Mouse (Mus musculus): ENCODE measurements around the gene Stat3.

The Stat3 gene

DNA sequence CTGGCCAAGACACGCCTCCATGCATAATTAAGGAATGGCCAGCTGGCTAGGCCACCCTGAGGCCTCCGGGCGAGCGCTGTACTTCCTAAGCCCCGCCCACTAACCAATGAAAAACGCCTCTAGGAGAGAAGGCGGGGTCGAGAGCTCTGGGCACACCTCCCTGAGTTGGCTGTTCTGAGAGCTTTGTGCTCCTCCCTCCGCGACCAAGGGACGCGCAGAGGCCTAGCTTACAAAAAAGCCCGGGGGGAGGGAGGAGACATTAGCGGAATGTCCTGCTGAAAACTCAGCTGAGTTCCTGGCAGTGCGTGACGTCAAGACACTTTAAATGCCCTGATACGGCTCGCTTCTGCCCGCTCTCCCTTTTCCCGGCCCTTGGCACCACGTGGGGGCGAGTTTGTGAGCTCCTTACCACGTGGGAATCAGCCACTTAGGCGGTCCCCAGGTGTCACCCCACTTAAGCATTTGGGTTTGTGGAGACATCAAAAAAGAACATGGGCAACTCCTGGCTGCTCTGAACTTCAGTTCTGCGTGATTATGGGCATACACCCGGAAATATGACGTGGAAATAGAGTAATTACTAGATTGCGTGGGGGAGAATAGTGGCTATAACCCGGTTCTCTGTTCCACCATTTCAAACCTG is at the start of gene Stat3:
Gene Stat3 (minus strand): TSS at position 29 of the 640 bp plus-strand sequence.
- DNase-seq (ENCODE audit: low spot score), result peak; percentile 99

DNA sequence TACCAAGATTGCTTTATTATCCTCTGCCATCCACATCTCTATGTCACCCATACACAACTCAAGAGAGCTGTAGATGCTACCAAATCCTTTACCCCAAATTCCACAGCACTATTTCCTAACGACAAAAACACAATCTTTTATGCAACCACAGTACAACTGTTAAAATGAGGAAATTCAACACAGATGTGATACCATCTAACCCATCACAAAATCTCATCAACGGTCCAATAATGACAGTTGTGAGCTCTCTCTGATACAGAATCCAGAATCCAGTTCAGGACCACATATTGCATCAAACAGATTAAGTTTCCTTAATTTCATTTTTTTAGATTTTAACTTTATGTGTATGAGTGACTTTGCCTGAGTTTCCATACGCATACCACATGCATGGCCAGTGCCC is 49.3 kb upstream of the Stat3 start:
- DNase-seq (ENCODE audit: low spot score), result no peak

DNA sequence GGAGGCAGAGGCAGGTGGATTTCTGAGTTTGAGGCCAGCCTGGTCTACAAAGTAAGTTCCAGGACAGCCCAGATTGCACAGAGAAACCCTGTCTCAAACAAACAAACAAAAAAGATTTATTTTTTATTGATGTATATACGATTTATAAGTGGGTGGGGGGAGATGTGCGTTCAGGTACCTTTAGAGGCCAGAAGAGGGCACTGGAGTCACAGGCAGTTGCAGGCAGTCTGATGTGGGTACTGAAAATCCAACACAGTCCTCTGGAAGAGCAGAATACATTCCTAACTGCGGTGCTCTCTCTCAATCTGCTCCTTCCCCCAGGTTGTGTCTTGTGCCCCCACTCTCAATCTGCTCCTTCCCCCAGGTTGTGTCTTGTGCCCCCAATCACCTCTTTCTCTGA is 46.3 kb upstream of the Stat3 start:
- no peak for DNase-seq (ENCODE audit: low spot score)

DNA sequence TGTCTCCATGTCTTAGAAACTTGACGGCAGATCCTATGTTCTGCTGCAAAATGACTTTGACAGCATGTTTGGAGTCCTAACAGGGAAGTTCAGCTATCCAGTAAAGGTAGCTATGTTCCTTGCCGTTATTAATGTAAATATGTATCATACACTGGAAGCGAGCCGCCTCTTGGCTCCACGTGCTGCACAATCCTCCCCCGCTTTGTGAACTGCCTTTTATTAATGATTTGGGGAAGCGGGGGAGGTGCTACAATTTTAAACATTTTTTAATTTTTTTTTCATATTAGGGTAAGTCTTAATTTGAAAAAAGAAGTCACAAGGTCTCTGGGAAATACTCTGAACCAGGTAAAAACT is 44.4 kb upstream of the Stat3 start:
- no peak for DNase-seq (ENCODE audit: low spot score)

DNA sequence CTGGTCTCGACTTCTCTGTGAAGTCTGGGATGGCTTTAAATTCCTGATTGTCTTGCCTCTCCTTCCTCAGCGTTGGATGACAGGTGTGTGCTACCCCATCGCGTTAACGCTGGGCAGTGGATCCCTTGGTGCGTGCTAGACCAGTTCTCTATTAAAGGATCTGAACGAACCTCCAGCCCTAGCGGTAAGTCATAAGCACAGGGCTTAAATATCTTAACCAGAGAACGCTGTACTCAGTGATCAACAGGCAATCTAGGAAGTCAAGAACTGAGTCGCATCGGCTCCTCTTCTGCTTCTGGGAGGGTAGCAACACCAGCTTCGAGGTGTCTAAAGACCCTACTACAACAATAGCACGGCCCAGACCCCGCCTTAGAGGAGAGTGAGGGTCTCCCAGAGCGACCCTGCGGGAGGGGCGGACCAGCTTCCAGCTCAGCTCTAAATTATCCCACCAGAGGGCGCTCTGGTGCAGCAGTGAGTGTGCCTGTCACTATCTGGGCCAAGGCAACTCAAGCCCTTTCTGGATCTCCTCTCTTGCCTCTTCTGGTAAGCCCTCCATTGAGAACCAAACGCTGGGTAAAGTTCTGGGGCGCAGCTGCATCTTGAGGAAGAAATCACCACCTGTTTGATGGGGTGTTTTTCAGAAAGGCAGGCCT is 43.9 kb upstream of the Stat3 start:
- peak; percentile 83 for DNase-seq (ENCODE audit: low spot score)

DNA sequence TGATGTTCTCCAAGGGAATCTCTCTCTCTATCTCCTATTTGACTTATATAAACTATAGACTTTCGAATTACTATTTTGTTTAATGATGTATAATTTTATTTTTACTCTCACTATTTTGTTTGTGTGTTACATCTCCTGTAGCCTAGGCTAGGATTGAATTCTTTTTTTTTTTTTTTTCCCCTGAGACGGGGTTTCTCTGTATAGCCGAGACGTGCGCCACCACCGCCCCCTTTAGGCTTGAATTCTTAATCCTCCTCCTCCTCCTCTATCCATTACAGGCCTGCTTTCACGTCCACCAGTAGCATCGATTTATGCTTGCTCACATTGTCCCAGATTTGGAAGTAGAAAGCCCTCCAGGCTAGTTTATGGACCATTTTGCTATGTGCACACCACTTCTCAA is 42.7 kb upstream of the Stat3 start:
- no peak for DNase-seq (ENCODE audit: low spot score)

DNA sequence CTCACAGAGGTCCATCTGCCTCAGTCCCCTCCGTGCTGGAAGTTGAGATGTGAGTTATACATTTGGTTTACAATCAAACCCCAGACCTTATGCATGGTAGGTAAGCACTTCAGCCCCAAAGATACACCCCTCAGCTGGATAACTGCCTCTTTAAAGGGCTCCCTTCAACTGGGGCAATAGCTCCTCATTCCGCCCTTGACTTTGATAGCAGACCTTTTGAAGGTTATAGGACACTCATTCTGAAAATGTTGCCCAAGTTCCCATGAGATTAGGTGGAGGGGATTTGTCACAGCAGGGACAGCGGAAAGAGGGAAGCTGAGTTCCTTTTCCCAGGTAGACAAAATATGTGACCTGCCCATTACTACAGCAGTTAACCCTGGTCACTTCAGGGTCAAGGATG is 41.9 kb upstream of the Stat3 start:
- DNase-seq (ENCODE audit: low spot score), result no peak

DNA sequence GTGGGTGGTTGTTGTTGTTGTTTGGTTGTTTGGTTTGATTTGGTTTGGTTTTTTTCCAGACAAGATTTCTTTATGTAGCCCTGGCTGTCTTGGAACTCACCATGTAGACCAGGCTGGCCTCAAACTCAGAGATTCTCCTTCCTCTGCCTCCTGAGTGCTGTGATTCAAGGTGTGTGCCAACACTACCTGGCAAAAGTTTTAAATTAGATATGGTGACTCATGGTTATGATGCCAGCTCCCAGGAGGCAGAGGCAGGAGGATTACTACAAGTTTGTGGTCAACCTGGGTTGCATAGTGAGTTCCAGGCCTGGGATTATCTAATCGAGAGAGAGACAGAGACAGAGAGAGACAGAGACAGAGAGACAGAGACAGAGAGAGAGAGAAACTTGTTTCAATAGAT is 41.1 kb upstream of the Stat3 start:
- no peak for DNase-seq (ENCODE audit: low spot score)

DNA sequence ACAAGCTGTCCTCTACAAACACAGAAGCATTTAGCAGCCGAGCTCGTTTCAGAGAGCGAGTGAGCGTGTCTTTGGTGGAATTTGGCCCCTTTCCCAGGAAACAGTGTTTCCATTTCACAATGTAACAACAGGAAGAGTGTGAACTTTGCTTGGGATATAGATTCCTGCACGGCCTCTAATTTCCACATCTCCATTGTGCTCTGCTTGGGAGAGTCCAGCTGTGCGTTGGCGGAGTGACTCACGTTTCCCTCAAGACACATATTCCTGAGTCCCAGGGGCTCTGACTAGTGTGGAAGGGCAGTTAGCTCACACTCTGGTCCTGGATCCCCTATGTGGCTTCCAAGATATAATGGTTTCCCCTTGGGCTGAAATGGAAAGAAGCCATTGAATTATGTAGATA is 40.5 kb upstream of the Stat3 start:
- peak; percentile 71 for DNase-seq (ENCODE audit: low spot score)

DNA sequence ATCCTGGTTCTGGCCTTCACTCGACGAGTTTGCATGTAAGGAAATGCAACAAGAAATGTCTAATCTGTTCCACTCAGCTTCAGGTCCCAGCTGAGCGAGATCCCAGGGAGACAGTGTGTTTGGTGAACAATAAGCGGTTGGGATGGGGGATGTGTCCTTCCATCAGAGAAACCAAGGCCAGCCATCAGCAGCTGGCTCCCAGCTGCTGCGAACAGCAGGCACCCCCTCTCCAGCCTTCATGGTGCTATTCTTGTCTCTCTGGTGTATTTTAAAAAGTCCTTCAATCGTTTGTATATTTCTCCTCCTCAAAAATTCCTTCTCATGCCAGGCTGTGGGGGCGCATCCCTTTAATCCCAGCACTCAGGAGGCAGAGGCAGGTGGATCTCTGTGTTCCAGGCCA is 35.9 kb upstream of the Stat3 start:
- no peak for DNase-seq (ENCODE audit: low spot score)

DNA sequence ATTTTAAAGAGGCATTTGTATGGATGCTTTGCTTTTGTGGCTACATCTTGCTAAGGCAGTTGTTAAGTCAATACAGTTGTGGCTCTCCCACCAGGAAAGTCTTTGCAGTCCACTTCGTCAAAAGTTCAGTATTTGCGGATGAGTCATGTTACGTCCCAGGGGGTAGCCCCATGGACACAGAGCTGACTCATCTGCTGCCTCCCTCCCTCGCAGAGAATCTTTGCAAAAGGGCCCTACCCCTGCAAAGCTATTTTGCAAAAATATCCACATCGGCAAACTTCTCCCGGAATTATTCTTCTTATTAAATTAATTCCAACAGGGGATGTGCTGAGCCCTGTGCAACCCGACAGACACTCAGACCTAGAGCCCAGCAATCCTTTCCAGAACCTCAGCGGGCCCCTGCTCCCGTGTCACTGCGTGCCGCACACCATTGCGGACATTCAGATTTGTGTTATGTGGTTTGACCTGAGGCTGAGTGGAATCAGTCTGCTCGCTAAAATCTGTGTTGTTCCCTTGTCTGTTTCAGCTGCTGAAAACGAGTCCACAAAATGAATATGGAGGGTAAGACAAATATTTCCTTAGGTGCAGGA is 35.1 kb upstream of the Stat3 start:
- no peak for DNase-seq (ENCODE audit: low spot score)

DNA sequence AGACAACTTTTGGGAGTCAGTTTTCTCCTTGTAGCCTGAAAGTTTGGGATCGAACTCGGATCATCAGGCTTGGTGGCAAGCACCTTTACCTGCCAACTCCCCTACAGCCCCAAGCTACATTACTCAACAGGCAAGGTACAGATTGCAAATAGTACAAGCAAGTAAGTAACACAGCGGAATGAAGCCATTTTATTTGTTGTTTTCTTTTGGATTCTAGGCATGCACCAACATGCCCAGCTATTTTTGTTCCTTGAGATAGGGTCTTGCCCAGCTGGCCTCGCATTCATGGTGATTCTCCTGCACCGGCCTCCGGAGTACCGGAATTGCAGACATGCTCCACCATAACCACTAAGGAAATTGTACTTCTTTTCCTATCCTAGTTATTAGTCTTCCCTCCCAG is 33.9 kb upstream of the Stat3 start:
- DNase-seq (ENCODE audit: low spot score), result no peak

DNA sequence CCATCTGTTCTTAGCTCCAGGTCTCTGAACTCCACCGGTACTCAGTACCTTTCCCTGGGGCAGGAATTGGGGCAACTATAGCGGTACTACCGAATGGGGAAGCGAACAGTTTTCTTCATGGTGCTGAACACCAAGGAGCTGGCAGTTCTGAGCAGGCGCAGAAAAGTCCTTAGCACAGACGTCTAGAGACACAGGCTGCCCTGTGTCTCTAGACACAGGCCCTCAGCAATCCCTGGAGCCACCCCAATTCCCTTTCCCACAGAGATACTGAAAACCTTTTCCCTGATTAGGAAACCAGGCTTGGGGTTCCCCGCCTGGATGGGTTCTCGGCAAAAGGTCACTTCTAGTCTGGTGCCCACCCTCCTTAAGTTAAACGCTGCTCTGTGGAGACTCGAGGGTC is 32.1 kb upstream of the Stat3 start:
- DNase-seq (ENCODE audit: low spot score), result no peak

DNA sequence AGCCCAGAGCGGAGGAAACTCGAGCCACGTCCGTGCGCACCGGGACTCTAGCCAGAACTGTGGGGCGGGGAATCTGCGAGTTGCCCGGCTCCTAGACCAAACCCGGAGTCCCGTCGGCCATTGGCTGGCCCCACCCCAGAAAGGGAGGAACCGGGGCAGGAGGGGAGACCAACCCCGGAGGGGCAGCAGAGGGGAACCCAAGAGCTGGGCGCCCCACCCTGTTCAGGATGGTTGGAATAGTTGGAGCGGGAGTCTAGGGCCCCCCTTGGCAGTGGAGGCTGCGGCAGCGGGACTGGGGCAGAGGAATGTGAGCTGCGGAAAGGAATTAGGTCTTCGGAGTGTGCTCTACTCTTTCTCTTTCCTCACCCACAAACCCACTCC is 31.2 kb upstream of the Stat3 start, which contains the start of gene Cavin1:
Gene Cavin1 (minus strand): TSS at position 331 of the 381 bp plus-strand sequence.
- DNase-seq (ENCODE audit: low spot score), result peak; percentile 98

DNA sequence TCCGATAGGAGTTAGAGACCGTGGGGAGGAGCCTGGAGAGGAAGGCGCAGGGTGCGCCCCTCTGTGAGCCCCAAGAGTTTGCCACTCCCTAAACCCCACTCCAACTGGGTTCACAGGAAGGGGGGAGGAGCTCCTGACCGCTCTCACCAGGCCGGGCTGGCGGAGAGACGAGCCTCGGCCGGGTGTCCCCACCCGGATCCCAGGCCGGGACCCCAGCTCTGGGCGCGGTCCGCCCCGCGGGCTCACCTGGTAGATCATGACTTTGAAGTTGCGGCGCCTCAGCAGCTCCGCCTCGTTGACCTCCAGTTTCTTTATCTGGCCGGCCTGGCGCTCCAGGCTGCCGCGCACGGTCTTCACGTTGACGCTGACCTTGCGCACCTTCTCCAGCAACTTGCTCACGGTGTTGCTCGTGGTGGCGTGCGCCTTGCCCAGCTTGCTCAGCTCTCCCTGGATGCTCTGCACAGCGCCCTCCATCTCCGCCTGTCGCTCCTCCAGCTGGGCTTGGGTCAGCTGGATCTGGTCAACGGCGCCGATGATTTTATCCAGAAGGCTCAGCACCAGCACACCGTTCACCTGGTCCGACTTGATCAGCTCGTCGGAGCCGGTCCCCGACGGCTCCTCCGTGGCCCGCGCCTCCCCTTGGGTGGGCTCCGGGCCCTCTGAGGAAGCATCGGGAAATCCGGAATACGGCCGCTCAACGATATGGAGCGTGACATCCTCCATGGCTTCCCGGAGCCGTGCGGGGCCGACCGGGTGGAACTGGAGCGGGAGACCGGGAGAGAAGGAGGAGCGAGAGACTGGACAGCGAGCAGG is 30.6 kb upstream of the Stat3 start:
- peak; percentile 85 for DNase-seq (ENCODE audit: low spot score)

DNA sequence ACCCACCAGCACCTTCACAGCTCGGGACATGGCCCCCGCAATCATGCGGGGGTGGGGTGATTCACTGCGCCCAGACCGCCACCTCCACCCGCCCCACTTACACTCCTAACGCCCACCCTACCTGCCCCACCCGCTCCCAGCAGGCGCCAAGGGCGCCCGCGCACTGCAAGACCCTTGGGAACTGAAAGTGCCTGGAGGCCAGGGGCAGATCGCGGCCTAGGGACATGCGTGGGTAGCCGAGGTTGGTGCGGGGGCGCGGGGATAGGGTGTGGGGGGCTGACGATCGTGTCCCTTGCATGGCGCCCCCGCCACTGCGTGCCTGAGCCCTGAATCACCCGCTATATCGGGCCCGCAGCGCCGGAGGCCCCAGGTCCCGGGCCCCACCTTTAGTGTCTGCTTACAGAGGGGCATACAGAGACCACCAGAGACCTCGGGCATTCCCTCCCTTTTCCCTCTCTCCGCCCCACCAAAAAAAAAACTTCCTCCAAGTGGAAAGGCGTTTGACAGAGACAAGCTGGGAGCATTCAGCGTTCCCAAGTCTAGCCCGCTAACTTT is 29.9 kb upstream of the Stat3 start:
- DNase-seq (ENCODE audit: low spot score), result no peak

DNA sequence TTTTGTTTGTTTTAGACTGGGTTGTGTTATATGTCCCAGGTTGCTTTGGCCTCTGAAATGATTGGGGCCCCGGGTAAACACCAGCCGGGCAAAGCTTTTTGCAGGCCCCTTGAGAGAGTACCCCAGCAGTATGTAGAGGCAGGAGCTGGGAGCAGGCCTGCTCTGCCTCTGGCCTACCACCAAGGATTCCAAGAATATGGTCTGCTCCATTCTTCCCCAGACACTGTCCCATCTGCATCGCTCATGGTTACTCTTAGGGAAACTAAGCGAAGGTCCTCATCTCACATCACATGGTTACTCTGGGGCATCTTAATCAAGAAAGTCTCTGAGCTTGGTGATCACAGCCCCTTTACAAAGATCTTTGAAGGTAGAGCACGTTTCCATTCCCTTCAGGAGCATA is 29.2 kb upstream of the Stat3 start:
- no peak for DNase-seq (ENCODE audit: low spot score)

DNA sequence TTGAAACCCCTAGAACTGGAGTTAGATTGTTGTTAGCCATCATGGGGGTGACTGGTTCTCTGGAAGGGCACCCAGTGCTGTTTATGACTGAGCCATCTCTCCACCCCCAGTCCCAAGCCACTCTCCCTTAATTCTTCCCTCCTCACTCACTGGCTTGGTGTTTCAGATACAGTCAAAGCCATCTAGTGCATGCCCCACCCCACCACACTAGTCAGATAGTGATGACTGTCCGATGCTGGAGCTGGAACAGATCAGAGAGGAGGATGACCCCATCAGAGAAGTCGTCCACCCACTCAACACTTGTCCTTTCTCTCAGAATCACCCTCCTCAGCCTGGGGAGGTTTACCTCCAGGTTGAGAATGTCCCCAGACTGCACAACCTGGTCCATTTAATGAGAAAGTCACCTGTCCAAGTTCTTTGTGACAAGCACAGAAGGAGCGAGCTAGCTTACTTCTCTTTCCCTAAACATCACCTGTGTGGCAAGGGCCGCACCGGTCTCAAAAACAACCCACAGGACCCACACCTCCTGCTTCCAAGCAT is 28.6 kb upstream of the Stat3 start:
- no peak for DNase-seq (ENCODE audit: low spot score)

DNA sequence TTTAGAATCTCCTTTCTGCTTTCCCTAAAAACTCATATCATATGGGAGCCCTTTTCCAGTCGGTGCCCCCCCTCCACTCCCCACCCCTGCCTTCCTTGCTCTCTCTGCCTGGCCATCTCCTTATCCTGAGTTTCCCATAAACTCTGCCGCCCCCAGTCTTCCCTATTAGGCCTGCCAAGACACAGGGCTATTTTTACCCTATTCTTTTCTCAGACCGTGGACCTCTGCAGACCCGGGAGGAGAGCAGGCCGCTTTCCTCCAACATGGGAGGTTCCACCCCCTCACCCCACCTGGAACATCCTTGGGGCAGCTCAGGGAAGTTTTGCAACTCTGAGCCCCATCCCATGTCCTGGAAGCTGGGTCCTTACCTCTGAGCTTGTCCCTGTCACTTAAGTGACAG is 28.0 kb upstream of the Stat3 start:
- DNase-seq (ENCODE audit: low spot score), result no peak

DNA sequence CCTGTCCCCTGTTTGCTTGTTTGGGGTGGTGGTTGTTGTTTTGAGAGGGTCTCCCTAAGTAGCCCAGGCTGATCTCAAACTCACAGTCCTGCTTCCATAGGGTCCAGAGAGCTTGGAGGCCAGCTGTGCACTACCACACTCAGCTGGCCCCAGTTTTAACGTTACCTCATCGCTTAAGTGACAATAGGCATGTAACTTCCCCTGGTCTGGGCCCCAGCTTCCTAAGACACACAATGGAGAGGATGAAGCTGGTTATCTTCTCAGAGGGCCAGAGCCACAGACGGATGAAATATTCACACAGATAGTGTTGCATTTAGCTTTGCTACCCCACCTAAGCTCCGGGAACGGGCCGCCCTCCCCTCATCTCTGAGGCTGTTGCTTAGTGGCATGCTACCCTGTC is 26.4 kb upstream of the Stat3 start:
- no peak for DNase-seq (ENCODE audit: low spot score)

DNA sequence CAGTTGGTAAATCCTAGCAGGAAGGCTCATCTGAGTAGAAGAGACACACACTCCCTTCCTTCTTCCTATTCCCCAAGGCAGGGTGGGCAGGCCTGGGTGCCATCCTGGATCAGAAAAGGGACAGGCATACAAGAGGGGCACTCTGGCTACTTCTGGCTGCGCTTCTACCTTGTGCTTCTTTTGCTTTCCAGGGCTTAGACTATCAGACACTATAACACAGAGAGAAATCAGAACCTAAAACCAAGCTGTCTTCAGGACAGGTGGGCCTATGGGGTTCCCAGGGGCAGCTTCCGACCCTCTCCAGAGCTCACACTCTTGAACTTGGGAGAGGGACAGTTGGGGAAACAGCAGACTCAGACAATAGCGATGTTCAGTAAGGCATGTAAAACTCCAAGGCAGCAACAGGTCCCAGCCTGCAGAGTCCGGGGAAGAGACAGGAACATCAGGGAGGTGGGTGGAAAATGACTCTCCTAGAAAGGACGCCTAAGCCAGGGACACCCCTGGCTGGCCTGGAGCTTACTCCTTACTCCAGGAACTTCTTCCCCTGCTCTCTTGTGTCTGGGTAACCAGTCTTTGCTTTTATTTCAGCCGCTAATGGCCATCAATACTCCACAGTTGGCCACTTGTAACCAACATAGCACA is 25.7 kb upstream of the Stat3 start:
- no peak for DNase-seq (ENCODE audit: low spot score)

DNA sequence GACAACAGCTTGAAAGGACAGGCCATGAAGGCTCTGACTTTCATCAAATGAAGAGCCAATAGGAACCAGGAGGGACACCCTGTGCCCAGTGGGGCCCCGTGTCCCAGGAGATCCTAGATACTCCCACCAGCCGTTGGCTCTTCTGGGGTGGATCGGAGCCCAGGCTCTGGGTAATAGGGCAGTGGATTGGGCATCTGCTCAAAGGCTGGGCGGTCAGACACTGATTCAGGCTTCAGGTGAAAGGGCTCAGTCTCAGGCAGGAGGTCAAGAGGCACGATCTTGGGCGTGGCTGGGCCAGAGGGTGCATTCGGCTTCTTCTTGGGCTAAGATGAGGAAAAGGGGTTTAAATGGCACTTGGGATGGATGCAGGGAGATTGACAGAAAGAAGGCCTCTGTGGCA is 24.8 kb upstream of the Stat3 start:
- DNase-seq (ENCODE audit: low spot score), result no peak

Measured in lung, postnatal 25 days (tissue).